Mouse (Mus musculus) cerebellum, postnatal 36 days (tissue): ENCODE measurements at regions not wholly inside any gene's neighbourhood (a gene's known extent, or its start where the extent isn't known, plus 50 kb on each side); places are given as distances from the start of the nearest gene placed in this dataset.

Experiments used
- DNase-seq, 2 experiments: peaks; one replicate each; pipeline ENCODE4 v3.0.0; 2021 to 2022; ENCODE audit warnings: mixed read lengths in 2 of 2

DNA sequence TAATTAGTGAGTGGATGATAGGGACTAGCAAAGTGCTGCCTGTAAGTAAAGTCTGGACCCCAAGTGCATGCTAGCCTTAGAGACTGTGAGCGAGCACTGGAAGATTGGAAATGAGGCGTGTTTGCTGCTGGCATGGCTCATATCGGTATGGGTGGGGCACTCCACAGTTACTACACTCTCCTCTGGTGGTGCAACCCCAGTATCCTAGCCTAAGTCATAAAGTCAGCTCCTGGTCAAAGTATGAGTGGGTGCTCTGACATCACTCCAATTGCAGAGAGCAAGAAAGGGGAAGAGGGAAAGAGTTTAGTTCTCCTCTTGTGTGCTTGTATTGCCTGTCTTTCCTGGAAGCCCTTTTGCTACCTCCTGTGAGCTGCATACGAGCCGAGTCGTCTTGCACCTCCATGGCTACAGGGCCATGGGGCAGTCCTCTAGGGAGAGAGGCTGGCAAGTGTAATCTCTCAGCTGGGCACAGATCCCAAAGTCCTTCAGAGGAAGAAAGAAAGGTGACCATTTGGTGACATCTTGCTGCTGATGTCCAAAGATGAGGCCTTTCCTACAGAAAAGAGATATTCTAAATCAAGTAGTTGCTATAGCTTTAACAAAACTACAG is 281.2 kb upstream of the Id2 start:
- peak in 1 of 2 experiments; percentile 16 for DNase-seq

DNA sequence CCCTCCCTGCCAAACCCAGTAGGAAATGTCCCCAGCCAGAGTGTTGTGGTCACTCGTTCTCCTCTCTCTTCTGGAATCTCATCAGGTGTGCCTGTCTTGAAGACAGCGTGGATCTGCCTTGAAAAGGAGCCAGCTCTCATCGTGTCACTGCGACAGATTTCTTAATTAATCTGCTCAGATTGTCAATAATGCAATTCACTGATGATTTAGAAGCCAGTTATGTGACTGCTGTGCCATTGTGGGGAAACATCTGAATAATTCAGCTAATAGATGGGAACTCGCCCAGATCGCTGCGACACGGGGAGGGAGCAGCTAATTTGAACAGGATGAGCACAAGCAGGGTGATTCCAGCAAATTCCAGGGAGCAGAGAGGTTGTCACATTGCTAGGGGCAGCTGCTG is 279.5 kb upstream of the Id2 start:
- DNase-seq = peak in 1 of 2 experiments; percentile 7

DNA sequence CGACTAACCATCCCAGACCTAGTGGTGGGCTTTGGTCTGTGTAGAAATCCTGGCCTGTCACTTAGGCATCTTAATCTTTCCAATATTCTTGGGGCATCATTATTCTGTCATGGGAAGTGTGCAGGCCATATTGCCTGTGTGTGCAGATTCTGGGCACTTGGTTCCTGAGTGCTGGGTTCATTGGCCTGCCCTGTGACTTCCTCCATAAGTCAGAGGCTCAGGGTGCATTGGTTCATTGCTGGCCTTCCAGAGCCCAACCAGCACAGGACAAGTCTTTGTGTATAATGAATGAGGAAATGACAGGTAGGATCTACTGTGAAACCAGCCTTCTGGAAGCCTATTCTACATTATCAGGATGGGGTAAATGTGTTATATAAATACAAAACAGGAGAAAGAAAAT is 270.6 kb upstream of the Id2 start:
- no peak for DNase-seq

DNA sequence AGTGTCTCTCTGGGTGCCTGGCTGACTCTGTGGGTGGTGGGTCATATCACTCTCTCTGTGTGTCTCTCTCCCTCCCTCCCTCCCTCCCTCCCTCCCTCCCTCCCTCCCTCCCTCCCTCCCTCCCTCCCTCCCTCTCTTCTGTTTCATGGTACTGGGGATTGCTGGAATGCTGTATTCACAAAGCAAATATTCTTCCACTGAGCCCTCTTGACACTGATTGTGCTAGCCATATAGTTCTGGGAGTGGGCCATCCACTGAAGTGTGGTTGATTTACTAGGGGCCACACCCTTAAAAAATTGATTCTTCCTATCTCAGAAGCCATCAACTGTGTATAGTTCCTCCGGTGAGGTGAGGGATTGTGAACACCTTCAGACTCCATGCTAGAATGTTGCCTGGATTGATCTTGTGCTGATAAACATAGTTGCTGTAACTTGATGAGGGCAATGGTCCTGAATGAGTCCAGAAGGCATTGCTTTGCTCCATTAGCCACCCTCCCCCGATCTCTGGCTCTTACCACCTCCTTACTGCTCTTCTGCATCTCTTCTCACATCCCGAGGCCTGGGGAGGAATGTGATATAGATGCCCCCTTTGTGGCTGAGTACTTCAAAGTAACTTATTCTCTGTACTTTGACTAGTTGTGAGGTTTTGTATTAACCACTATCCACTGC is 268.8 kb upstream of the Id2 start:
- no peak for DNase-seq

DNA sequence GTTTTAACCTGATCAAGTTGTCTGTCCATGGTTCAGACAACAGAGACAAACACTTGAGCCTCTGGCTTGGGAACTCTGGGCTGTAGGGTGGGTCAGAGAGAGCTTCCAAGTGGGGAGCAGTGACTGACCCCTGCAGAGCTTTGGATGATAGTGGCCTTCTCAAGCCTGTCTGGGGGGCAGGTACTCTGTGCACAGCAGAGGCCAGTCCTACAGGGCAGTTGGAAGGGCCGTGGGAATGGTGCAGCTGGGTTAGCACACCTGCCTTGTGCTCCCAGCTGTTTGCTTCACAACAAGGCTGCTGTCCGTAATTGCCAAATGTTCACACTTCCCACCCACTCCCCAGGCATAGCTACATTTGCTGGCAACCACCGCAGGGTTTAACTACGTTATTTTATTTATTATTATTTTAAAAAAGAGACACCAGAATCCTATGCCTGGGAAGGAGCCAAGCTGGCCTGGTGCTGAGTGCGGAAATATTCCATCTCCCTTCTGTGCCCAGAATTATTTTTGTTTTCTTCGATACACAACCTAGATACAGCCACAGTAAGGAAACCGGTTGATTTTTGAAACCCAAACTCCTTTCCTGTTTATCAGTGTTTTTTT is 268.1 kb upstream of the Id2 start:
- DNase-seq = no peak

DNA sequence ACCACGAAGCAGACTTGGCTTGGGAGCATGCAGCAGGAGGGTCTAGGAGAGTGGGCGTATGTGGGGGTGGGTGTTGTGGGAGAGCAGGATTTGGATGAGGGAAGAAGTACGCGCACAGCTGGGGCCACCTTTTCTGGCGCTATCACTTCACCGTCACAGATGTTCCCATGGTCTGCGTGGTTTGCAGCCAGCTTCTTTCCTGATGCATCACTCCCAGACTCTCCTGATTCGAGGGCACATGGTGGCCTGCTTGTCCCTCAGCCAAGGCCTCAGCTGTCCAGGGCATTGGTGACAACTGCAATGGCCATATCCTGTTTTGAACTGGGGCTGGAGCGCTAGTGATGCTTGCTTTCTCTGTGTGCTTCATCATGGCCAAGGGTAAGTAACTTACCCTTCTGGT is 266.9 kb upstream of the Id2 start:
- DNase-seq = no peak

DNA sequence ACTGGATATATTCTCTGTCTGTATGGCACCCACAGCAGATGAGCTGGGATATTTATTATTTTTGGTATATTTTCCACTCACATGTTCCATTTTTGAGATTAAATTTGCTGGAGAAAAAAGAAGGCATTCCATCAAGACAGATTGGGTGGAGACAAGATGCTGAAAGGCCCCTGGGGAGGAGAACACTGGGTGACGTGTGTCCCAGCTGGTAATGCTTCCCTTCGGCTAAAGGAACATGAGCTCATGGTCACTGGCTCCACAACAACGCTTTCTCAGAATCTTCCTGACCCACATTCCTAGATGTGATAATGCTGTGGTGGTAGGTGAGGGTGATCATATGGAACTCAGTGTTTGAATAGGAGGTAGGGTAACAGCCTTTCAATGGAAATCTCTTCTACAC is 266.4 kb upstream of the Id2 start:
- DNase-seq = no peak

DNA sequence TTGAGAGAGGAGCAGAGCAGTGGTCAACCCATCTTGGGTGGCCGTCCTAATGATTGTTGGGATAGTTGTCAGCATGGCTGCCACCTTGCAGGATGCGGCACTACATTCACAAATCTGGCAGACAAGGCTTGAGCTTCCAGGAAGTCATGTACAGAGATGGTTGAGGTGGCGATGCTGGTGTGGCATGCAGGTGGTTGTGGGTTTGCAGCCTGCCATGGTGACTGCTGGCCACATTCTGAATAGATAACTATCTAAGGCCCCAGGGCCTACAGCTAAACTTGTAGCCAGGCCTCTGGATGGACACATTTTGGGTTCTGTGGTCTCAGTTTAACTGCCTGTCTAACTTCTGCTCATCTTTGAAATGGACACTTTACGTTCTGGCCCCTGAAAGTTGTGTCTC is 265.8 kb upstream of the Id2 start:
- no peak for DNase-seq

DNA sequence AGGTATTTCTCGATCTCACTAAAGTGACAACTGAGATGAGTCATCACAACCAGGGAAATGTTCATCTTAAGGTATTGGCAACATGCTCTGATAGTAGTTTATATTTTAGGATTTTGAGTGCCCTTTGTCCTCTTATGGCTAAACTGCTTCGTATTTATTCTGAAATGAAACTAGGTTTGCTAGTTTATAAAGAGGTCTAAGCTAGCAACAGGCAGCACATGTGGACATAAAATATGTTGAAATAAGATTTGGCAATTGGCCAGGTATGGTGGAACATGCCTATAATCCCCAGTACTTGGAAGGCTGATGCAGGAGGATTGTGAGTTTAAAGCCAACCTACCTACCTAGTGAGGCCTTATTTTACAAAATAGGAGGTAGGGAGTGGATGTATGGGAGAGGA is 263.8 kb upstream of the Id2 start:
- DNase-seq = no peak

DNA sequence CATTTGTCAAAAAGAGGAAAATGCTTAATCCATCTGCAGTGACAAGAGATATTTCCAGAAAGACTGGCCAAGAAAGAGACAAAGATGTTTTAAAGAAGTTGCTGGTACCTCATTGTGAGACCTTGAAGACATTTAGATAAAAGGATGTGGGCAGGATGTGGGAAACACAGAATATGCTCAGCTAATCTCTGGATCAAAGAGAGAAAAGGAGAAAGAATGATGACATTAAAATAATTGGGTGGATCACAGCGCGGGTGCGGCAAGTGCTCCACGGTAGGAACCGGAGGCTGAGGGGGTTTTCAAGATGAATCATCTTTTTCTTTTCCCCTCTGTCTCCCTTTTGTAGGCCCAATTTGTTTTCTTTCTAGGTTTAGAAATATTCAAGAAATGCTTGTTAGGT is 263.0 kb upstream of the Id2 start:
- DNase-seq = no peak

DNA sequence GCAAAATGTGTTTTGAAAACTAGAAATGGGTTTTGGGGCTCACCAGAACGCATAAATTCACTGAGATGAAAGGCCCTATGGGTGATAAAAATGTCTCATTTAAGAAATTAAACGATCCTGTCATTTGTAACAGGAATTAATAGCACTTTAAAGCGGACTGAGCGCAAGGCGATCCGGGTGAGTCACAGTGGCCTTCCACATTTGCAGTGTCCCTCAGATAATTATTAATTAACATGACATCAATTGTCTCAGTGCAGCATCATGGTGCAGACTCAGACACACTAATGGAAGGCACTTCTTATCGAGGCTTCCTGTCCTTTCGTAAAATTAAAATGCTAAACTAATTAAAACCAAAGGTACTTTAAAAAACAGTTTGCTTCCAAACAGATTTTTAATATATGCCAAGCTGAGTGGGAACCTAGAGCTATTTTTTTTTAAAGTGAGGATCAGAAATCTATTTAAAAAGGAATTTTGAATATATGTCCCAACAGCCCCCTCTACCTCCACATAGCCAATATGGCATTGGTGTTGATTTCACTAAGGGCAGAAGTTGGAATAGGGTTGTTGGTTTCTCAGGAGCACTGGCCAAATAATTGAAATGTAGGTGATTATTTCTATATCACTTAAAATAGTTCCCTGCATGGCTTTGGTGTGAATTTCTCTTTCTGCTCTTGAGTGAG is 262.0 kb upstream of the Id2 start:
- DNase-seq = no peak

DNA sequence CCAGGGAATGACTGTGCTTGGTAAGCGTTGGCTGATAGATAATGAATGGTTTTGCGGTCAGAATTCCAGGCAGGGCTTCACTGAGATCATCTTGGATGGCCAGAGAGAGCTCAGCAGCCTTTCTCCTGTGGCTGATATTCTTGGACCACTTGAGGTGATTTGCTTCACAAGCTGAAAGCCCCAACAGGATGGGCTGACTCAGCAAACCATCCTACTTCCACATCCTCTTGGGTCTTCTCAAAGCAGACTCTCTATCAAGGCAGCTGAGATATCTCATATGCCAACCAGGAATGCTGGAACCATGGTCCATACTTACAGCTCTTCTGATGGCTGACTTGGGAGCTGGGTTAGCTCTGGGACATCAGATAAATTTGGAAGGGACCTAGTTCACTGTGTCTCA is 259.8 kb upstream of the Id2 start:
- DNase-seq = no peak

DNA sequence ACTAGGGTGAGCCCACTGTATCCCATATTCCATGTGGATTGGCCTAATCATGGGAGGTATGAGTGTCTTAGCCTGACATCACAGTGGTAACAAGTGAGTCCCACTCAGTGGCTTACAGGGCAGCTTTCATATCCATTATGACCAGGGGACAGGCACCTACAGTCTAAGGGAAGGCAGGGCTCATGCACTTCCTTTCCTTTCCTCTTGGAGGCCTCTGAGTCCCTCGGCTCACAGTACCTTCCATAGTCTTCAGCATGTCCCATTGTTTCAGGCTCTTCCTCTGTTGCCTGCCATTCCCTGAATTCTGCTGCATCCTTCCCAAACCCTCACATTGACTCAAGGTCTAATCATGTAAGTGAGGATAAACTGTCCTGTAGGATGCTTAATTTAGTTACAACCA is 258.3 kb upstream of the Id2 start:
- DNase-seq = no peak

DNA sequence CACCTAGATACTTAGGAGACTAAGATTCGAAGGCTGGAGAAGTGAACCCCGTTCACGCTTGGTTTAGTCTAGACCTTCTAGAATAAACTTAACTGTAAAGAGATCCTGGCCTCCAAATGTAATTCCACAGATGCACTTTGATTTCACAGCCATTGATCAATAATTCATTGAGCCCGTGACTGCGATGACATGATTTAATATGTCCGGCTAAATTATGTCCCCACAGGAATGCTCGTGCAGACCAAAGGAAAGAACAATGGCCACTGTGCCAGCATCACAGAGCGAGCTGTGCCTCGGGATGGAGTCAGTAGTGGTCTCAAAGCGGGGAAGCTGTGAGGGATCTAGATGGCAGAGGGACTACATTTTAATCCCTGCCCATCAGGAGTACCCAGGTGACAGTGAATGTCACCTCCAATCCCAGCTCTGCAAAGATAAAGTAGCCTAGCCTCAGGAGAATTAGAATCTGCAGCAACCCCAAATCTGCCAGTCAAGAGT is 256.5 kb upstream of the Id2 start:
- DNase-seq = no peak

DNA sequence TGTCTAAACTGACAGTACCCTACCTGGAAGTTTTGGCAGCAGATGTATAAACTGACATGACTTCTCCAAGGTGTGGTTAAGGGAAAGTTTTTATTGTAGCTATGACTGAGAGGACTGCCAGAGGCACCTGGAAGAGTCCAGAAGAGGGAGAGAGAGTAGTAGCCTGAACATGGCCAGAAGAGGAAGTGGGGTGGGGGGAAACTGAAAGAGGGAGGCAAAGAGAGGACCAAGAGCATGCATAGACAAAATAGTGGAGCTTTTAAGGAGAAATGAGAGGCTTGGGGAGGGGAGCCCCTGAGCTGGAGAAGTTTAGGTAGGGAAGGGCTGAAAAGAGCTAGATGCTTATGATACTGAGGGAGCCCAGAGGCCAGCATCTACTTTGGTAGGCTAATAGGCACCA is 255.2 kb upstream of the Id2 start:
- no peak for DNase-seq

DNA sequence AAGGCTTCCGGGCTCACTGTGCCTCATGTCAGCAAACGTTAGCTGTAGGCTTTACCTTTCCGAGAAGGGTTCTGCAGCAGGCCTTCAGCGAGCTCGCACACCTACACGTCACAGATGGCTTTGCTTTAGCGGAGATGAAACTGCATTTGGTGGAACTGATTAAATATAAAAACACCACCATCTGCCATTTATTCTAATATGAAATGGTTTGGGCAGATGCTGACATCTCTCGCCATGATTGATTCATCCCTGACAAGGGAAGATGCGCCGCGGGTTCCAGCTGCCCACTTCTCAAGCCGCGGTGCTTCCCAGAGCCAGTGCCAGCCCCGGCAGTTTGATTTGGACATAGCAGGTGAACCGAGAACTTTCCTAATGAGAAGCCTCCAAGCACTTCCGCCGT is 247.4 kb upstream of the Id2 start:
- no peak for DNase-seq

DNA sequence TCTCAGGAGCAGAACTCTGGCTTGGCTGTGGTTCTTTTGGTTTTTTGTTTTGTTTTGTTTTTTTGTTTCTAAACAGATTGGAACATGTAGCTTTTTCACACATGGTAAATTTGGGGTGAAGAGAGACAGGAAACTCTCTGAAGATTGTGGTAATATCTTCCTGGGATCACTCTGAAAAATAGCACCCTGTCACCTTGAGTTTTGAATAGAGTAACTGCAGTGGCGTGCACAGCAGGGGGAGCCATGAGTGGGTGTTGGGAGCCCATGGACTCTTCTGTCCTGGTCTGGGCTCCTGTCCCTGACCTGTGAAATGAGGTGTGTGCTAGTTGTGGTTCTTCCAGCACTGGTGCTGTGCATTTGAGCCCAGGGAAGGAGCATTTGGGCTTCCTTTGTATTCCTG is 241.8 kb upstream of the Id2 start:
- no peak for DNase-seq

DNA sequence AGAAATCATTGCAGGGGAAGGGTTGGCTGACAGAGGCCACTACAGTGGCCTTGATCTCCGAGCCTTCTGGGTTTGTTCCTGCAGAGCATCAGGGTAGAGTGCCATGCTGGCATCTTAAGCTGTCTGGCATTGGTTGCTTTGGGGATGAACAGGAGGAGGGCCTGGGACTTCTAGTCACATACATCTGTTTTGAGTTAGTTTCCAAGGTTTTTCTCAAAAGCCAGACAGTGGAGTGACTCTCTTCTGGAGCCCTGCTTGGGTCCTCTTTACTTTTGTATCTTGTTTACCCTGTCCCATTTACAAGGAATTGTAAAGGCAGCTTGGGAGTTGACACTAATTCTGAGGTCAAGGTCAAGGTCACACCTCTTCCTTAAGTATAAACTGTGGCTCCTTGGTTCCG is 239.0 kb upstream of the Id2 start:
- DNase-seq = no peak

DNA sequence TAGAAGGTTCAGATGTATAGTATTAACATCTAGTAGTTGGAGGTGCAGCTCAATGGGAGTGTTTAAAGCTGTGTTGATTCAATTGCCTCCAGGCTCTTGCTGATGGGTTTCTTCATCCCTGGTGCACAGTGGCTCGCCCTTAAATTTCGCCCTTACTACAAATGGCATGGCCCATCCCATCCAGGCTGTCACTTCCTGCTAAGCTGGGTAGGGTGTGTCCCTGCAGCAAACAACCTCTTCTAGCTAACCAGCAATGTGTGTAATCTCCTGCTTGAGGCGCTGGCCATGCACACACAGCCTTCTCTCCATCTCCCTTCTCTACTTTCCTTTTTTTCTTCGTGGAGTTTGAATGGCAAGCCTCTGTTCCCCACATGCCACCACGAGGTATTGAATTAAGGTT is 238.1 kb upstream of the Id2 start:
- DNase-seq = no peak

DNA sequence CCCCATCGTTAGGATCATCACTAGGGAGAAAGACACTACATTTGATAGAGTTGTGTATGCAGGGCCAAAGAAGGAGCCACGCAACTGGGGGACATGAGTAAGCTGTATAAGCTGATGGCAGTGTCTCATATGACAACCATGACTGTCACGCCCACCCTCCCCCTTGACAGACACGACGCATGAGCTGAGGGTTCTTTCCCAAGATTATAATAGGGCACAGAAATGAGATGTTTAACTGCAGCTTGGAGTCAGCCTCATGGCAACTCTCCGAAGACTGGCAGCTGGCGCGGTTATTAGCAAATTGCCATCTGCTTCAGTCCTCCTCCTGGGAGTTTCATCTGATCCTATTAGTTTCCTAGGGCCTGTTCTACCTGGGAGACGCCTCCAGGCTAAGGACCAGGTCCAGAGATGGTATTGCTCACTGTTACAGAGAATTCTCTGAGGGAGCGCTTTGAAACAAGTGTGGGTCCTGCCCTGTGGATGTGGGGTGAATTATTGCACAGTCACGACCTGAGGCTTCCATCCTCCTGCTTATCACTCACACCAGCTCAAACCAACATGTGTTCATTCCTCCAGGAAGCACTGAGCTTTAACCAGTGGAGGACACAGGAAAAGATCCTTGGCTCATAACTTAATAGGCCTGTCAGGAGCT is 235.6 kb upstream of the Id2 start:
- DNase-seq = no peak

DNA sequence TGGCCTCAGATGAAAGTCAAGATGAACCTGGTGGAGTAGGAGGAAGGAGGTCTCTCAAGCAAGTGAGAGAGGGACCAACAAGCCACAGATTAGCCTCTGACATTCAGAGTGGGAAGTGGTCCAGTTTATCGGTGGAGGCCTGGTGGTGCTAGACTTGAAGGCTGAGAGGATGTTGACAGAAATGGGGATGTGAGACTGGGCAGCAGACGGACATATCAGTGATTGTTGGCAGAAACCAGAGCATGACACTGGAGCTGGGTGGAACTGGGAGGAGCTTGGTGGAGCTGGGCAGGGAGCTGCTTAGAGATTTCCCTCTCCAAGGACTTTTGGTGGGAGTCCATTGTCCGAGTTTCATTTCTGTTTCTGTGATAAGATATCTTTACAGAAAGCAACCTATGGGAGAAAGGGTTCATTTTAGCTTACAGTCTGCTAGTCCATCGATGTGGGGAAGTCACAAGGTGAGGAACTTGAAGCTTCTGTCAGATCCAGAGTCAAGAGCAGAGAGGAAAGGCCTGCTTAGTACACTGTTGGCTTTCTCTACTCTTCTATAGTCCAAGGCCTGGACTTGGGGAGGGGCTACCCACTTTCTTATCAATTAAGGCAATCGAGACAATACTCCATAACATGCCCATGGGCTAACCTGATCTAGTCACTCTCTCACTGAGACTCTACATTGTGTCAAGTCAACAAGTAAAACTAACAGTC is 233.2 kb upstream of the Id2 start:
- no peak for DNase-seq

DNA sequence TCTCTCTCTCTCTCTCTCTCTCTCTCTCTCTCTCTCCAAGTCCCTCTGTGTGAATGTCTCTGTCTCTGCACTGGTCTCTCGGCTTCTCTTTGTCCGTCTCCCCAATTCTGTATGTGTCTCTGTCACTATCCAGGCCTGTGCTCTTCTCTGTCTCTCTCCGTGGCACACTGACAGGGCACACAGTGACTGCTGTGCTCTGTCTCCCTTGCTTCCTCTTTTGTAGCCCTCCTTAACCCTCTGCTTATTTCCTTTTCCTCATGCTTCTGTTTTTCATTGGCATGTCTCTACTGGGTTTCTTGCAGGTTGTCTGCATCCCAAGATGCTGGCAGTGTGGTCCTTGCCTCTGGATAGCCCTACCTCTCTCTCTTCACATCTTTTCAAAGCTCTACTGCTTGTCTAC is 229.0 kb upstream of the Id2 start:
- no peak for DNase-seq

DNA sequence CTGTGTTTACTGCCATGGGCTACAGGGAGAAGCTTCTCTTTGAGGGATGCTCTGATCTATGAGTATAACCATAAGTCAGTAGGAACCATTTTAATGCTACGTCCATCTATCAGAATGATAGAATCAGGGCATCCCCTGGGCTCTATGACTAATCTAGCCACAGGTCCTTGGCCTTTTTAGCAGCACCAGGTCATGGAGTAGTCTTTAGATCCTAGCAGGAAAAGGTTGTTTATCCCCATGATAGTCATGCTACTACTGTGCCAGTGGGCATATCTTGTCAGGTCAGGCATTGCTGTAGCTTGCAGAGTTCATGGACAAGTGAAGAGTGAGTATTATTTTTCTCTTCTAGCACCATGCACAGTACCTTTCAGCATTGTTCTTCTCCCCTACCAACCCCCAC is 226.2 kb upstream of the Id2 start:
- no peak for DNase-seq
